Mouse (Mus musculus): ENCODE results near the gene H2-M10.2. TPM values are rescaled to one million over a fixed set of nuclear protein-coding genes. Genes with fewer than 3 reads are reported as not detected.

Gene H2-M10.2
- not detected for polyA plus RNA-seq (2017; shearing (Covaris generic))

DNA sequence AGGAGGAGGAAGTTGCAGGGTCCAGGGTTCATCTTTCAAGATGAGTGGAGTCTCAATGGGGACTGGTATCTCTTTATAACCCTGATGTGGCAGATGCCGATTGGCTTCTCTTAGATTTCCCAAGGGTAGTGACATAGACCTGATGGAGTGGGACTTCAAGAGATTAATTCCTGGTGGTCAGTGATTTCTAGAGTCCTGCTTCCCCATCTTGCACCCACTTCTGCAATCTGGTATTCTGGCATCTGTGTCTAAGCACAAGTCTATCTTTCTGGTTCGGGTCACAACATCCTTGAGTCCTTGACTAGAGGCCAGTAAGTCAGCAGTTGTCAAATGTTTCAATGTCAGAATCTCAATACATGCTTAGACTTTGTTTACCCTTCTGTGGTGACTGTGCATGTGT is at the start of gene H2-M10.2:
Gene H2-M10.2 (minus strand): TSS at position 101 of the 400 bp plus-strand sequence.

DNA sequence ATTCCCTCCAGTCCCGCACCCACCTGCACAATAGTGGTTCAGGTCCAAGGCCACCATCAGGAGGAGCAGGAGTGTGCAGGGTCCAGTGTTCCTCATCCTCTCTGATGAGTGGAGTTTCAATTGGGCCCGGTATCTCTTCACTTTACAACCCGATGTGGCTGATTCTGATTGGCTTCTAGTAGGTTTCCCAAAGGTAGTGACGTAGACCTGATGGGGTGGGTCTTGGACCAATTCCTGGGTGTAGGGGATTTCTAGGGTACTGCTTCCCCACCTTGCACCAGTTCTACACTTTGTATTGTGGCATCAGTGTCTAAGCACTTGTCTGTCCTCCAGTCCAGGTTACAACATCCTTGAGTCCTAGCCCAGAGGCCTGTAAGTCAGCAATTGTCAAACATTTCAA is 39.8 kb upstream of the H2-M10.2 start, which contains the start of gene H2-M10.1:
Gene H2-M10.1 (minus strand): TSS at position 101 of the 400 bp plus-strand sequence.

DNA sequence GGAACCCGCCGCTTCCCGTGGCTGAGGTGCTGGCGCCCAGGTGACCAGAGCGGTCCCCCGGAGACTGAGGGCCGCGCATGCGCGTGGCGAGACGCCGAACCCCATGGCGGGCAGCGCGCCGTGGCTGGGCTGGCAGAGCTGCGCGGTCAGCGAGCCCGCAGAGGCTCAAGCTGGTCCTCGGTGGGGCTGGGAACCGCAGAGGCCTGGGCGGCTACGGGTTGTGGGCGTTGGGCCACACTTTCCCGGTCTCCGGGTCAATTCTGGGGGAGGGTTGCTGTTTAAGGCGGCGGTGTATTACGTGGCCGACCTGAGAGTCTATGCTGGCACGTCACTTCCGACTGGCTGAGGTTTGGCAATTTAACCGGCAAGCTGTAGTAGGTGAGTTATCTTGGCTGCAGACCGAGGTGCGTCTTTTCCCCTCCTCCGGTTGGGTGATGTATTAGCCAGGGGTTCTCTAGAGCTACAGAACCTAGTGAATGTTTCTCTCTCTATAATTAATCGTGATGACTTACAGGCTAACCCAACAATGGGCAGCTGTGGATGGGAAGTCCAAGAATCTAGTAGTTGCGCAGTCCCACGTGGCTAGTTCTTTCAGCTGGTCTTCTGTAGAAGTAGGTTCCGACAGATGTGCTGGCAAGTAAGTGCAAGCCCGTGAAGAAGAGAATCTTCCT is 14.6 kb downstream of the H2-M10.2 start, which contains the start of gene Trim39:
Gene Trim39 (minus strand): TSS at position 662 of the 671 bp plus-strand sequence.

DNA sequence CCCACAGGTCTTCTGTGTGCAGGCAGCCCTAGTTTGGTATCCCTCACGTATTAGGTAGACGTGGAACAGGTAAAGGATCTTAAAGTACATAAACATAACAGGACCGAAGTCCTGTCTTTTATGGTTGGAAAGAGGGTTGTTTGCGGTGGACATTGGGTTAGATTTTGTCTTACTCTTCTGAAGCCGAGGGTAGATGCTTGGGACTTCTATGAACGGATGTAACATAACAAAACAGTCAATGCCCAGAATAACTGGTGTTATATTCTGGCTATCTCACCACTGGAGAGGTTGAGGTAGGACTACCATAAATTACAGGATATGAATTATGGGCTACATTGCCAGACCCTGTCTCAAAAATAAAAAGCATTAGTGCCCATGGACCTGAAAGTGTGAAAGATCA is 28.3 kb downstream of the H2-M10.2 start, which contains the start of gene Rpp21:
Gene Rpp21 (minus strand): TSS at position 101 of the 400 bp plus-strand sequence.

Other genes starting within 250 kb of the H2-M10.2 start
- 180 TPM for gene H2-T22, start 243.7 kb downstream of the H2-M10.2 start, polyA plus RNA-seq (2017; shearing (Covaris generic))
- 0.69 TPM for gene Gm6034, start 243.5 kb downstream of the H2-M10.2 start, polyA plus RNA-seq (2017; shearing (Covaris generic))
- not detected for gene Gm11127, start 228.1 kb downstream of the H2-M10.2 start, polyA plus RNA-seq (2017; shearing (Covaris generic))
- 1.3 TPM for gene Gm19684, start 164.8 kb downstream of the H2-M10.2 start, polyA plus RNA-seq (2017; shearing (Covaris generic))
- not detected for gene Gm7030, start 157.1 kb downstream of the H2-M10.2 start, polyA plus RNA-seq (2017; shearing (Covaris generic))
- 12.2 TPM for gene Gm8909, start 118.0 kb downstream of the H2-M10.2 start, polyA plus RNA-seq (2017; shearing (Covaris generic))
- 0.96 TPM for gene H2-T3, start 96.2 kb downstream of the H2-M10.2 start, polyA plus RNA-seq (2017; shearing (Covaris generic))
- 122 TPM for gene Rpp21, start 28.4 kb downstream of the H2-M10.2 start, polyA plus RNA-seq (2017; shearing (Covaris generic))
- 47.1 TPM for gene Trim39, start 14.2 kb downstream of the H2-M10.2 start, polyA plus RNA-seq (2017; shearing (Covaris generic))
- not detected for gene H2-M10.1, start 39.7 kb upstream of the H2-M10.2 start, polyA plus RNA-seq (2017; shearing (Covaris generic))
- not detected for gene H2-M10.3, start 81.9 kb upstream of the H2-M10.2 start, polyA plus RNA-seq (2017; shearing (Covaris generic))
- not detected for gene H2-M10.4, start 175.8 kb upstream of the H2-M10.2 start, polyA plus RNA-seq (2017; shearing (Covaris generic))